Mouse (Mus musculus) G1E (cell line): ENCODE results near the gene Lrrc45.

Source experiments
- CTCF ChIP-seq: IDR thresholded peaks from 2 replicates; pipeline ENCODE4 v1.5.1; 2012; ENCODE audit warnings: low read depth, low read length, inconsistent platforms, mixed read lengths
- POLR2AphosphoS5 ChIP-seq: IDR thresholded peaks from 2 replicates; pipeline ENCODE4 v1.6.1; 2012; ENCODE audit warnings: low read depth, low read length, inconsistent platforms; ENCODE audit not compliant: insufficient replicate concordance

DNA sequence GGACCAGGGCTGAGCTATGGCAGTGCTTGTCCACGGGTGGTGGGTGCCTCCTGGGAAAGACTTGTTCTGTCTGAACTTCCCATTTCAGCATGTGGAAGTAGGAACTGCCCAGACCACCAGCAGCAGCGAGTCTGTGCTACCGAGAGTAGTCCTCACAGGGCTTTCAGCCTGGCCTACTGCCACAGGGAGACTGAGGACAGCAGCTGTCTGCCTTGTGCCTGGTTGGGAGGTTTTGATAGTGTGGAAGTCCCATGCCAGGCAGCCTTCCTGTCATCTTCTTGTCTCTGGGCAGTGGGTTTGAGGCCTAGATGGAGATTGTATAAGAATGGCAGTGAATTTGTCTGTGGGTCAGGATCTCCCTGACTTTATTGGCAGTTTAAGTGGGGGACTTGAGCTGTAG, 24.4 kb upstream of the Lrrc45 start:
- TF ChIP-seq CTCF (no peak), POLR2AphosphoS5 (no peak)
